Mouse (Mus musculus) right cerebral cortex, postnatal 10 days (tissue): ENCODE measurements around the gene Vezf1.

Source experiments
- DNase-seq, 2 experiments: peaks; one replicate each; pipeline ENCODE4 v3.0.0; 2021; ENCODE audit warnings: low spot score in 2 of 2

The Vezf1 gene

GRCm38 (mm10) chr11:88123021-88123420 is 54.9 kb downstream of the Vezf1 start:
- no peak for DNase-seq

- no peak for DNase-seq
These were observed 55.7 kb downstream of the Vezf1 start for GRCm38 (mm10) chr11:88123731-88124130.

GRCm38 (mm10) chr11:88125483-88125882 is 57.4 kb downstream of the Vezf1 start:
- no peak for DNase-seq

- peak; percentile 73 to 77 for DNase-seq
These were observed 58.3 kb downstream of the Vezf1 start for GRCm38 (mm10) chr11:88126306-88126793.

GRCm38 (mm10) chr11:88128461-88128860 is 60.4 kb downstream of the Vezf1 start:
- no peak for DNase-seq

GRCm38 (mm10) chr11:88129281-88129680 is 61.2 kb downstream of the Vezf1 start:
- no peak for DNase-seq

GRCm38 (mm10) chr11:88129935-88130334 is 61.9 kb downstream of the Vezf1 start:
- no peak for DNase-seq

GRCm38 (mm10) chr11:88131847-88132246 is 63.8 kb downstream of the Vezf1 start:
- DNase-seq, result peak in 1 of 2 experiments; percentile 47
